Mouse (Mus musculus): ENCODE measurements around the gene Btbd2. TPM values are rescaled to one million over a fixed set of nuclear protein-coding genes. Genes with fewer than 3 reads are reported as not detected.
A peak's percentile ranks its signal among the peaks of the same experiment; 100 is the strongest.

The Btbd2 gene
- polyA plus RNA-seq, 1 experiment = 49.5 TPM

GRCm38 (mm10) chr10:80625764-80626163 is 31.1 kb downstream of the Btbd2 start:
- WGBS = 87% methylated on average over 4 of the region's 4 CpGs
- Histone ChIP-seq H3K36me3 (ENCODE audit: control insufficient read depth, insufficient read depth, low read length) (no peaks in the 10 kb centered on the region), H3K4me1 (ENCODE audit: control insufficient read depth, insufficient read depth, insufficient read length) (peaks cover 21% of the 10 kb centered on the region; the same call in 1 of the 2 replicates), H3K4me3 (ENCODE audit: extremely low read depth, insufficient read depth, insufficient read length) (no peak overlapping the region), H3K27ac (ENCODE audit: insufficient read depth, low read length) (no peak overlapping the region), H3K27me3 (ENCODE audit: control insufficient read depth, insufficient read depth, low read length) (no peaks in the 10 kb centered on the region)
- TF ChIP-seq CTCF (IDR thresholded peaks at IDR 0.05; ENCODE audit: extremely low read depth, insufficient read depth, insufficient read length, insufficient replicate concordance) (no peak), POLR2A (IDR thresholded peaks at IDR 0.05; ENCODE audit: low read depth, low read length) (no peak)
- DNase-seq (ENCODE audit: low read depth in 1 of 2, low spot score in 2 of 2) = no peak

- DNase-seq (ENCODE audit: low read depth in 1 of 2, low spot score in 2 of 2) = peak in 1 of 2 experiments; percentile 81
- WGBS = 2% methylated on average over 15 of the region's 15 CpGs
- H3K27ac ChIP-seq (ENCODE audit: insufficient read depth, low read length) = peak overlapping the region; percentile 92
- TF ChIP-seq POLR2A (IDR thresholded peaks at IDR 0.05; ENCODE audit: low read depth, low read length) (peak; percentile 43; the same call in 1 of the 2 replicates), CTCF (IDR thresholded peaks at IDR 0.05; ENCODE audit: extremely low read depth, insufficient read depth, insufficient read length, insufficient replicate concordance) (no peak)
- H3K36me3 ChIP-seq (ENCODE audit: control insufficient read depth, insufficient read depth, low read length) = no peaks in the 10 kb centered on the region
- H3K27me3 ChIP-seq (ENCODE audit: control insufficient read depth, insufficient read depth, low read length) = no peaks in the 10 kb centered on the region
- peaks cover 7% of the 10 kb centered on the region; the same call in 1 of the 2 replicates for H3K4me1 ChIP-seq (ENCODE audit: control insufficient read depth, insufficient read depth, insufficient read length)
- H3K4me3 ChIP-seq (ENCODE audit: extremely low read depth, insufficient read depth, insufficient read length) = peak overlapping the region; percentile 87
These were observed 33.2 kb downstream of the Btbd2 start for GRCm38 (mm10) chr10:80623457-80624191.

GRCm38 (mm10) chr10:80622661-80623456 is 34.0 kb downstream of the Btbd2 start, which contains the start of gene Csnk1g2:
TSS of gene Csnk1g2 (plus strand) at chr10:80622838.
- Histone ChIP-seq H3K4me3 (ENCODE audit: extremely low read depth, insufficient read depth, insufficient read length) (peak within 1 kb of the TSS; percentile 87), H3K36me3 (ENCODE audit: control insufficient read depth, insufficient read depth, low read length) (no peaks in the 10 kb centered on the region), H3K4me1 (ENCODE audit: control insufficient read depth, insufficient read depth, insufficient read length) (peaks cover 10% of the 10 kb centered on the region; the same call in 1 of the 2 replicates), H3K27me3 (ENCODE audit: control insufficient read depth, insufficient read depth, low read length) (no peaks in the 10 kb centered on the region), H3K27ac (ENCODE audit: insufficient read depth, low read length) (peak within 1 kb of the TSS; percentile 92)
- TF ChIP-seq POLR2A (IDR thresholded peaks at IDR 0.05; ENCODE audit: low read depth, low read length) (no peak; the same call in 1 of the 2 replicates), CTCF (IDR thresholded peaks at IDR 0.05; ENCODE audit: extremely low read depth, insufficient read depth, insufficient read length, insufficient replicate concordance) (no peak)
- peak in 1 of 2 experiments; percentile 57 for DNase-seq (ENCODE audit: low read depth in 1 of 2, low spot score in 2 of 2)
- WGBS = 1% methylated on average over 84 of the region's 85 CpGs

GRCm38 (mm10) chr10:80621940-80622660 is 34.8 kb downstream of the Btbd2 start:
- Histone ChIP-seq H3K4me1 (ENCODE audit: control insufficient read depth, insufficient read depth, insufficient read length) (peaks cover 4% of the 10 kb centered on the region; the same call in 1 of the 2 replicates), H3K4me3 (ENCODE audit: extremely low read depth, insufficient read depth, insufficient read length) (peak overlapping the region; percentile 65), H3K36me3 (ENCODE audit: control insufficient read depth, insufficient read depth, low read length) (no peaks in the 10 kb centered on the region), H3K27ac (ENCODE audit: insufficient read depth, low read length) (peak overlapping the region; percentile 88), H3K27me3 (ENCODE audit: control insufficient read depth, insufficient read depth, low read length) (no peaks in the 10 kb centered on the region)
- WGBS = under 1% methylated on average over 64 of the region's 64 CpGs
- TF ChIP-seq CTCF (IDR thresholded peaks at IDR 0.05; ENCODE audit: extremely low read depth, insufficient read depth, insufficient read length, insufficient replicate concordance) (no peak), POLR2A (IDR thresholded peaks at IDR 0.05; ENCODE audit: low read depth, low read length) (no peak; the same call in 1 of the 2 replicates)
- peak; percentile 99 to 100 for DNase-seq (ENCODE audit: low read depth in 1 of 2, low spot score in 2 of 2)

GRCm38 (mm10) chr10:80621690-80621939 is 35.3 kb downstream of the Btbd2 start:
- no peaks in the 10 kb centered on the region for H3K27me3 ChIP-seq (ENCODE audit: control insufficient read depth, insufficient read depth, low read length)

More at GRCm38 (mm10) chr10:80621690-80621939, 35.3 kb downstream of the Btbd2 start:
- Histone ChIP-seq H3K27ac (ENCODE audit: insufficient read depth, low read length) (peak overlapping the region; percentile 88), H3K4me3 (ENCODE audit: extremely low read depth, insufficient read depth, insufficient read length) (peak overlapping the region; percentile 65), H3K4me1 (ENCODE audit: control insufficient read depth, insufficient read depth, insufficient read length) (peaks cover 4% of the 10 kb centered on the region; the same call in 1 of the 2 replicates), H3K36me3 (ENCODE audit: control insufficient read depth, insufficient read depth, low read length) (no peaks in the 10 kb centered on the region)
- 3% methylated on average over 9 of the region's 9 CpGs for WGBS
- DNase-seq (ENCODE audit: low read depth in 1 of 2, low spot score in 2 of 2) = no peak
- TF ChIP-seq POLR2A (IDR thresholded peaks at IDR 0.05; ENCODE audit: low read depth, low read length) = no peak
- TF ChIP-seq CTCF (IDR thresholded peaks at IDR 0.05; ENCODE audit: extremely low read depth, insufficient read depth, insufficient read length, insufficient replicate concordance) = no peak
